ENCODE assay signal across 25 mouse cellular contexts in genomic region chr11:83815191-83815590, GRCm38 (mm10). TPM values are rescaled to one million over a fixed set of nuclear protein-coding genes. Genes with fewer than 3 reads are reported as not detected.
DNase-seq lines count a peak whose midpoint lies in the region; ATAC-seq lines count a peak whose summit lies in the region.
"Had no signal": no experiment of that assay in that cellular context is flagged by ENCODE, and none has a peak within 500 bp of the region (broad histone marks: within the 10 kb centered on the region; RNA-seq: fewer than 3 reads in every experiment).

No protein-coding gene starts in this region.

- no peak overlapping the region for H3K9ac ChIP-seq in kidney, embryonic 14.5 days (ENCODE audit: low read depth, low read length)
- H3K9ac ChIP-seq: embryonic facial prominence, embryonic 15.5 days; hindbrain, embryonic 14.5 days; limb, embryonic 15.5 days; liver, embryonic 15.5 days; midbrain, embryonic 13.5 days; neural tube, embryonic 12.5 days had no signal

- peak; percentile 23 for DNase-seq in urinary bladder, postnatal 25 days (ENCODE audit: low spot score)
- no peak for DNase-seq in urinary bladder, postnatal 10 days (ENCODE audit: low spot score)
- DNase-seq in kidney, postnatal 25 days = peak; percentile 60 to 78
- peak; percentile 9 to 30 for DNase-seq in lung, postnatal 4 days
- DNase-seq in adrenal gland, postnatal 25 days = no peak
- no peak for DNase-seq in urinary bladder, postnatal 4 days (ENCODE audit: low spot score in 2 of 2)
- no peak for DNase-seq in adrenal gland, adult 2 months

- no peak for ATAC-seq in kidney, embryonic 14.5 days (ENCODE audit: low FRiP score, low TSS enrichment)
- ATAC-seq: activated CD4-positive, CD25-positive, alpha-beta regulatory T cell, adult 4 months; forebrain, embryonic 14.5 days; inflammation-experienced regulatory T-cells, adult 6 months; midbrain, embryonic 13.5 days had no signal

- peak overlapping the region; percentile 47; the same call in 1 of the 2 replicates for H3K27ac ChIP-seq in kidney, embryonic 14.5 days (ENCODE audit: low read depth, low read length)
- H3K27ac ChIP-seq: embryonic facial prominence, embryonic 15.5 days; heart, embryonic 10.5 days; hindbrain, embryonic 14.5 days; left cerebral cortex, adult 2 months; limb, embryonic 15.5 days; liver, embryonic 15.5 days; midbrain, embryonic 13.5 days; neural tube, embryonic 12.5 days had no signal

- H3K4me3 ChIP-seq in kidney, embryonic 14.5 days (ENCODE audit: low read length) = no peak overlapping the region
- H3K4me3 ChIP-seq: embryonic facial prominence, embryonic 15.5 days; heart, embryonic 10.5 days; left cerebral cortex, adult 2 months; limb, embryonic 15.5 days; liver, embryonic 15.5 days; midbrain, embryonic 13.5 days; neural tube, embryonic 12.5 days had no signal

- H3K4me2 ChIP-seq in kidney, embryonic 14.5 days (replicated peaks; ENCODE audit: low read depth, low read length) = no peak overlapping the region
- H3K4me2 ChIP-seq: embryonic facial prominence, embryonic 15.5 days; hindbrain, embryonic 14.5 days; limb, embryonic 15.5 days; liver, embryonic 15.5 days; midbrain, embryonic 13.5 days; neural tube, embryonic 12.5 days had no signal

- H3K36me3 ChIP-seq in kidney, embryonic 14.5 days (ENCODE audit: control insufficient read depth, insufficient read depth, low read length) = no peaks in the 10 kb centered on the region
- H3K36me3 ChIP-seq: embryonic facial prominence, embryonic 15.5 days; heart, embryonic 10.5 days; limb, embryonic 15.5 days; liver, embryonic 15.5 days; midbrain, embryonic 13.5 days; neural tube, embryonic 12.5 days had no signal

- 0 out of 2 replicates have a peak, but pooled peaks cover 3% of the 10 kb centered on the region for H3K4me1 ChIP-seq in kidney, embryonic 14.5 days (ENCODE audit: control insufficient read depth, insufficient read depth, low read length)
- H3K4me1 ChIP-seq: embryonic facial prominence, embryonic 15.5 days; heart, embryonic 10.5 days; limb, embryonic 15.5 days; liver, embryonic 15.5 days; midbrain, embryonic 13.5 days had no signal

- WGBS in kidney, embryonic 14.5 days = 66% methylated on average over 5 of the region's 5 CpGs

- H3K27me3 ChIP-seq in kidney, embryonic 14.5 days (ENCODE audit: control insufficient read depth, insufficient read depth, low read length) = no peaks in the 10 kb centered on the region
- H3K27me3 ChIP-seq: embryonic facial prominence, embryonic 15.5 days; liver, embryonic 15.5 days; midbrain, embryonic 13.5 days; neural tube, embryonic 12.5 days had no signal

- H3K9me3 ChIP-seq in kidney, embryonic 14.5 days (ENCODE audit: control insufficient read depth, low read length) = no peaks in the 10 kb centered on the region
- H3K9me3 ChIP-seq: embryonic facial prominence, embryonic 15.5 days; heart, embryonic 10.5 days; limb, embryonic 15.5 days; liver, embryonic 15.5 days; midbrain, embryonic 13.5 days; neural tube, embryonic 12.5 days had no signal

RNA-seq across cellular contexts. Expression of gene Hnf1b, which starts 34.7 kb away (rescaled TPM):
- polyA plus RNA-seq in kidney, embryonic 14.5 days (2014; fragmentation: Nextera tagmentation; extraction: Ambion mirVana) = 51.6 and 84.2 TPM in 2 replicates
- total RNA-seq in adrenal gland, postnatal 25 days (2021) = 0.24 TPM in 1 of 2 replicates, not detected in the other
- total RNA-seq in adrenal gland, adult 2 months (2021) = not detected
- polyA plus RNA-seq in adrenal gland, adult 2 months (2012; rRNA removed) = 0.26 and 0.53 TPM in 2 replicates
- total RNA-seq: common myeloid progenitor, adult 5-6 weeks; gastrocnemius, adult 8-10 months; heart, postnatal 4 days; left cerebral cortex, postnatal 4 days; megakaryocyte, adult 5-6 weeks; MEL had no signal
- polyA plus RNA-seq: activated CD4-positive, CD25-positive, alpha-beta regulatory T cell, adult 4 months; embryonic facial prominence, embryonic 15.5 days; inflammation-experienced regulatory T-cells, adult 6 months; midbrain, embryonic 13.5 days had no signal

Comparison
In these comparisons a context has a peak if more than half of its experiments do, and no peak if none do; other contexts are left out.
1. DNase-seq: peak in urinary bladder, postnatal 25 days (single experiment), kidney, postnatal 25 days (2 of 2) and lung, postnatal 4 days (2 of 2); none in urinary bladder, postnatal 10 days (single experiment), adrenal gland, postnatal 25 days (single experiment), urinary bladder, postnatal 4 days (0 of 2) and adrenal gland, adult 2 months (single experiment).